Mouse (Mus musculus) liver, embryonic 16.5 days (tissue): ENCODE results near the gene Bhlhb9. TPM values are rescaled to one million over a fixed set of nuclear protein-coding genes. Genes with fewer than 3 reads are reported as not detected.
"Not testable (repeated sequence)": the region's sequence is repeated elsewhere in the genome, so short reads cannot be mapped to it uniquely, and the experiment has no call there.

Source experiments
- ATAC-seq: fragments of 200-750 bp; cut with Nextera tagmentation; 2 replicates; pipeline ENCODE4 v1.8.0; 2017; ENCODE audit warnings: low read depth, mild to moderate bottlenecking, moderate number of reproducible peaks, moderate library complexity
- H3K27ac ChIP-seq: fragments of 300-500 bp; sonication (generic); 2 replicates; pipeline ENCODE4 v1.5.1; 2014; ENCODE audit warnings: mild to moderate bottlenecking, low read length
- H3K27me3 ChIP-seq: fragments of 300-500 bp; sonication (generic); 2 replicates; pipeline ENCODE4 v1.6.1; 2014; ENCODE audit warnings: low read depth, low read length, mixed read lengths; ENCODE audit not compliant: control insufficient read depth, insufficient read depth
- H3K36me3 ChIP-seq: fragments of 300-500 bp; sonication (generic); 2 replicates; pipeline ENCODE4 v1.6.1; 2014; ENCODE audit warnings: mild to moderate bottlenecking; ENCODE audit not compliant: control insufficient read depth, insufficient read depth
- H3K4me1 ChIP-seq: fragments of 300-500 bp; sonication (generic); 2 replicates; pipeline ENCODE4 v1.6.1; 2014; ENCODE audit warnings: low read depth, low read length, mixed read lengths; ENCODE audit not compliant: control insufficient read depth
- H3K4me2 ChIP-seq: fragments of 300-500 bp; sonication (generic); 2 replicates; pipeline ENCODE4 v1.6.1; 2014; ENCODE audit warnings: low read depth, low read length, mixed read lengths
- H3K4me3 ChIP-seq: fragments of 300-500 bp; sonication (generic); 2 replicates; pipeline ENCODE4 v1.5.1; 2014; ENCODE audit warnings: low read depth, mild to moderate bottlenecking, low read length
- H3K9ac ChIP-seq: fragments of 300-500 bp; sonication (generic); 2 replicates; pipeline ENCODE4 v1.6.1; 2014; ENCODE audit warnings: low read depth, low read length
- H3K9me3 ChIP-seq: fragments of 300-500 bp; sonication (generic); replicated peaks from 2 replicates; pipeline ENCODE4 v1.6.1; 2016; ENCODE audit warnings: low read length; ENCODE audit not compliant: control insufficient read depth
- WGBS: fragments of 180-500 bp; shearing (Covaris S2); extraction: QIAGEN DNeasy Blood & Tissue Kit; methylation state at CpG from one replicate; pipeline ENCODE4 v1.1.7; 2014; ENCODE audit not compliant: insufficient replicate concordance; 5-methylcytosine and 5-hydroxymethylcytosine counted together
- polyA plus RNA-seq: library from polyadenylated mRNA; unstranded; fragments of >200 nt; fragmentation: Nextera tagmentation; extraction: Ambion mirVana; gene quantifications from 2 replicates; pipeline ENCODE4 v1.2.1, GENCODE M21; 2015

Bhlhb9 gene
- polyA plus RNA-seq, 1 experiment from 2014 or later: 9.8 TPM

GRCm38 (mm10) chrX:135804149-135804548, 6.8 kb downstream of the Bhlhb9 start:
- Histone ChIP-seq H3K4me2 (no peak overlapping the region), H3K27me3 (no peaks in the 10 kb centered on the region), H3K27ac (no peak overlapping the region), H3K9me3 (no peaks in the 10 kb centered on the region), H3K9ac (no peak overlapping the region), H3K4me3 (no peak overlapping the region), H3K36me3 (no peaks in the 10 kb centered on the region), H3K4me1 (no peaks in the 10 kb centered on the region)
- no peak for ATAC-seq
- 65% methylated on average over 3 of the region's 3 CpGs for WGBS

GRCm38 (mm10) chrX:135805780-135806179, 8.4 kb downstream of the Bhlhb9 start:
- no peaks in the 10 kb centered on the region for H3K36me3 ChIP-seq
- no peaks in the 10 kb centered on the region for H3K27me3 ChIP-seq
- H3K4me3 ChIP-seq: no peak overlapping the region
- no peak overlapping the region for H3K9ac ChIP-seq
- ATAC-seq: no peak
- 14% methylated on average over 1 of the region's 1 CpGs for WGBS
- no peak overlapping the region for H3K27ac ChIP-seq
- H3K9me3 ChIP-seq: no peaks in the 10 kb centered on the region
- no peaks in the 10 kb centered on the region for H3K4me1 ChIP-seq
- H3K4me2 ChIP-seq: no peak overlapping the region

- H3K4me2 ChIP-seq, H3K36me3 ChIP-seq, H3K4me1 ChIP-seq, H3K4me3 ChIP-seq, H3K27me3 ChIP-seq, ATAC-seq, H3K9ac ChIP-seq, H3K27ac ChIP-seq, H3K9me3 ChIP-seq: not testable (repeated sequence)
- WGBS: 18% methylated on average over 1 of the region's 1 CpGs
Measured at GRCm38 (mm10) chrX:135835896-135836295, 38.5 kb downstream of the Bhlhb9 start.

DNA sequence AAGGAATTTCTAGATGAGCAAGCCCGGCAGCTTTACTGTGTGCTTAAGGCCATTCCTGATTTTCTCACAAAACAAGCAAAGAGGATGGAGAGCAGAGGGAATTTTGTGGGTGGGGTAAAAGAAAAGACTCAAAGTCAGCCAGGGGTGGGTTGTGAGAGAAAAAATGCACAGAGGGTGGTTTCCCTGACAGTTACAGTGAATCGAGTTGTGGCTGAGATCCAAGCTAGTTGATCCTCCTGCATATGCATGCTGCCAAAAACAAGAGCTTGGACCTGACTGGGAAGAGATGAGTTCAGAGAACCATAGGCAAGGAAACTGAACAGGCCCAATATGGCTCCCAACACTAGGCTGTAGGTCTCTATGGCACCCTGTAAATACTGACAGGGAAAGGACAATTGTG, 40.5 kb downstream of the Bhlhb9 start:
- 51% methylated on average over 2 of the region's 2 CpGs for whole genome bisulfite sequencing
- no peak overlapping the region for H3K9ac ChIP-seq

GRCm38 (mm10) chrX:135838521-135839360, 41.3 kb downstream of the Bhlhb9 start, which contains the start of gene Gprasp2:
Gene Gprasp2, plus strand, starts transcription at chrX:135839034.
- 13% methylated on average over 18 of the region's 32 CpGs for WGBS
- not testable (repeated sequence) for H3K4me1 ChIP-seq, H3K27me3 ChIP-seq, H3K9ac ChIP-seq, H3K27ac ChIP-seq, H3K36me3 ChIP-seq, H3K9me3 ChIP-seq
- peak within 1 kb of the TSS; percentile 39 for H3K4me2 ChIP-seq
- peak within 1 kb of the TSS; percentile 34 for H3K4me3 ChIP-seq
- 0 out of 2 replicates have a peak, but pooled peaks have one; percentile 39 for ATAC-seq

More for the DNA sequence above, 40.5 kb downstream of the Bhlhb9 start:
- no peak for ATAC-seq
- H3K9me3 ChIP-seq: no peaks in the 10 kb centered on the region
- no peaks in the 10 kb centered on the region for H3K27me3 ChIP-seq
- H3K36me3 ChIP-seq: no peaks in the 10 kb centered on the region
- H3K4me1 ChIP-seq: no peaks in the 10 kb centered on the region
- H3K4me2 ChIP-seq: no peak overlapping the region
- no peak overlapping the region for H3K4me3 ChIP-seq
- no peak overlapping the region for H3K27ac ChIP-seq

- WGBS: 21% methylated on average over 14 of the region's 17 CpGs
- H3K27me3 ChIP-seq, H3K4me1 ChIP-seq, H3K36me3 ChIP-seq, H3K9me3 ChIP-seq, ATAC-seq, H3K27ac ChIP-seq, H3K9ac ChIP-seq: not testable (repeated sequence)
- Histone ChIP-seq H3K4me2 (peak overlapping the region; percentile 39), H3K4me3 (peak overlapping the region; percentile 34)
Measured at GRCm38 (mm10) chrX:135839397-135840391, 42.3 kb downstream of the Bhlhb9 start.

DNA sequence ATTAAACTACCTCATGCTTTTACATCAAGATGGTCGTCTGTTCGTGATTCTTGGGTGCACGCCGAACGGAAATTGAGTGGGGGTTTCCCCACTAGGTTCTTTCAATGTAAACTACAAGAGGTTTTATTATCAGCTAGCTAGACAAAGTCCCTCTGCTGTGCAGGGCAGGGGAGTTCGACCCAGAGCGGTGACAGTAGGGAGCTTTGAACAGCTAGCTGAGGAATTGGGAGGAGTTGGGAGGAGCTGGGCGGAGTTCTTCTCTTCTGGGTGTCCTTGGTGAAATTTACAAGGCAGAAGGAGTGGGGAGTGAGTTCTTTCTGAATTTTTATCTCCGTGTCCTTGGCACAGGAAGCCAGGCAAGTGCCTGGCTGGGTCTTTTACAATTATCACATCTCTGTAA, 69.4 kb downstream of the Bhlhb9 start:
- not testable (repeated sequence) for ATAC-seq, H3K36me3 ChIP-seq, H3K27ac ChIP-seq, H3K4me3 ChIP-seq, H3K9me3 ChIP-seq, H3K4me2 ChIP-seq, H3K9ac ChIP-seq, H3K4me1 ChIP-seq, H3K27me3 ChIP-seq
- 61% methylated on average over 9 of the region's 9 CpGs for WGBS

DNA sequence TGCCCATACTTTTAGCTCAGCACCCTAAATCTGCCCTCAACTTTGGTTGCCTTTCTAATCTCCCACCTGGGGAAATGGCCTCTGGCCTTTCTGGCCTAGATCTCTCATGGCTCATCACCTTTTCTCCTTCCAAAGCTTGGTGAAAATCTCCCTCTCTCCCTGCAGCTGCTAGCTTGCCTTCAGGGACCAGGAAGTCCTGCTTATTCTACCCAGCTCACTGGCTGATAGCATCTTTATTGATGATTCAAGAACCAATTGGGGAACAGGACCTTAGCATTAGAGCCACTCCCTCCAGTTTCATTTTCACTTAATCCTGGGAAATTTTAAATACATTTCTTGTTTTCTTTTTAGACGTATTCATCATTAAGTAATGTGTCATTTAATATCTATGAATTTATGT, 79.3 kb downstream of the Bhlhb9 start:
- Histone ChIP-seq H3K4me1 (no peaks in the 10 kb centered on the region), H3K4me2 (no peak overlapping the region), H3K9me3 (no peaks in the 10 kb centered on the region), H3K9ac (no peak overlapping the region), H3K27ac (no peak overlapping the region), H3K36me3 (no peaks in the 10 kb centered on the region), H3K4me3 (no peak overlapping the region), H3K27me3 (no peaks in the 10 kb centered on the region)
- no peak for ATAC-seq
- WGBS: 71% methylated on average over 1 of the region's 1 CpGs
